Mouse (Mus musculus) T-helper 1 cell (primary cell): ENCODE results near the gene Dcun1d3.

Experiments used
- in situ Hi-C: fragments of 300-600 bp; cut with MboI, MseI; formaldehyde crosslinking; loops from one replicate; pipeline ENCODE4 v1.15.1; 2025; ENCODE audit warnings: high pct_unique_total_duplicates

Dcun1d3 gene

DNA sequence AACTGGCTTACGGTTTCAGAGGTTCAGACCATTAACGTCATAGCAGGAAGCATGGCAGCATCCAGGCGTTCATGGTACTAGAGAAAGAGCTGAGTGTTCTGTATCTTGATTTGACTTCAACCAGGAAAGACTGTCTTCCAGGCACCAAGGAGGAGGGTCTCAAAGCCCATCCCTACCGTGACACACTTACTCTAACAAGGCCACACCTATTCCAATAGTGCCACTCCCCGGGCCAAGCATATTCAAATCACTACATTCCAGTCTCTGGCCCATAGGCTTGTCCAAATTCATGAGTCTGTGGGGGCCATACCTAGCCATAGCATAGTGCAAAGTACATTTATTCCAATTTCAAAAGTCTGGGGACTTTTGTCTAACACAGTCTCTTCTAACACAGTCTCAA lies 88.7 kb downstream of the Dcun1d3 start:
- in situ Hi-C loops, result no loop called here
